Mouse (Mus musculus) ES-Bruce4 (cell line): ENCODE data around the gene Cyb5d1. TPM values are rescaled to one million over a fixed set of nuclear protein-coding genes. Genes with fewer than 3 reads are reported as not detected.

ENCODE experiments used
- H3K27ac ChIP-seq: 2 replicates; pipeline ENCODE4 v1.5.1; 2012; ENCODE audit warnings: low read length, inconsistent platforms; ENCODE audit not compliant: insufficient read depth
- H3K27me3 ChIP-seq: 2 replicates; pipeline ENCODE4 v1.6.1; 2012; ENCODE audit warnings: mild to moderate bottlenecking, low read length, inconsistent platforms; ENCODE audit not compliant: control insufficient read depth, poor library complexity, insufficient read depth, severe bottlenecking
- H3K36me3 ChIP-seq: 2 replicates; pipeline ENCODE4 v1.6.1; 2012; ENCODE audit warnings: inconsistent platforms, mild to moderate bottlenecking, low read length, moderate library complexity; ENCODE audit not compliant: control insufficient read depth, poor library complexity, insufficient read depth, severe bottlenecking
- H3K4me1 ChIP-seq: one replicate; pipeline ENCODE4 v1.8.1; 2011; ENCODE audit warnings: low read length; ENCODE audit not compliant: control insufficient read depth, insufficient read depth
- H3K4me3 ChIP-seq: 2 replicates; pipeline ENCODE4 v1.5.1; 2011; ENCODE audit warnings: low read depth, mild to moderate bottlenecking, low read length
- H3K9ac ChIP-seq: 2 replicates; pipeline ENCODE4 v1.6.1; 2012; ENCODE audit warnings: low read depth, mild to moderate bottlenecking, inconsistent platforms; ENCODE audit not compliant: poor library complexity, severe bottlenecking
- H3K9me3 ChIP-seq: replicated peaks from 2 replicates; pipeline ENCODE4 v1.6.1; 2012; ENCODE audit warnings: mild to moderate bottlenecking, low read length, inconsistent platforms; ENCODE audit not compliant: control insufficient read depth, poor library complexity, insufficient read depth, severe bottlenecking
- CTCF ChIP-seq: IDR thresholded peaks from one replicate; pipeline ENCODE4 v1.8.1; 2011; ENCODE audit warnings: low read depth, low read length
- EP300 ChIP-seq: IDR thresholded peaks from 2 replicates; pipeline ENCODE4 v1.6.1; 2011; ENCODE audit warnings: low read depth, low read length; ENCODE audit not compliant: insufficient read depth
- POLR2A ChIP-seq: IDR thresholded peaks from one replicate; pipeline ENCODE4 v1.8.1; 2011; ENCODE audit warnings: low read length; ENCODE audit not compliant: insufficient read depth
- polyA plus RNA-seq: library from polyadenylated mRNA; stranded (reverse); fragments of >200 nt; gene quantifications from 2 replicates; pipeline ENCODE4 v1.2.4, GENCODE M21; 2011; ENCODE audit warnings: low read depth; ENCODE audit not compliant: missing spikeins, insufficient read depth, insufficient read length

Cyb5d1 gene
- polyA plus RNA-seq, 1 experiment, result 21.1 TPM

DNA sequence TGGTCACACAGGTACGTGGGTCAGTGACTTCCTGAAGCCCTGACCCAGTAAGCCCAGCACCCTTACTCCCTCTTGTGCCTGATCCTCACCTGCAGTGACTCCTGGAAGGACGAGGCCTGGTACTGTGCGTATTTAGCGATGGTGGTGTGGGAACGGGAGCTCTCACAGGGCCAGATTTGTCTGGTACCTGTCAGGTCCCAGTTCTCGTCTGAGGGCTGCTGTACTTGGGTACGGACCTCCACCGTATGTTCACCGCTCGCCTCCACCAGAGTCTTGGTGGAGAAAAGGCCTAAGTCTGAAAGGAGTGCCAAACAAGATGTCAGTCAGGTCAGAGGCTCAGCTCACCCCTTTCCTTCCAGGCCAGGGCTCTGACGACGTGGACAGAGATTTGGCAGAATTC, 6.6 kb upstream of the Cyb5d1 start:
- no peak overlapping the region for H3K27ac ChIP-seq
- no peaks in the 10 kb centered on the region for H3K27me3 ChIP-seq
- TF ChIP-seq EP300 (no peak), CTCF (no peak), POLR2A (no peak)
- no peak overlapping the region for H3K4me3 ChIP-seq
- H3K4me1 ChIP-seq, result no peaks in the 10 kb centered on the region
- H3K9me3 ChIP-seq, result no peaks in the 10 kb centered on the region
- no peak overlapping the region for H3K9ac ChIP-seq
- no peaks in the 10 kb centered on the region for H3K36me3 ChIP-seq

DNA sequence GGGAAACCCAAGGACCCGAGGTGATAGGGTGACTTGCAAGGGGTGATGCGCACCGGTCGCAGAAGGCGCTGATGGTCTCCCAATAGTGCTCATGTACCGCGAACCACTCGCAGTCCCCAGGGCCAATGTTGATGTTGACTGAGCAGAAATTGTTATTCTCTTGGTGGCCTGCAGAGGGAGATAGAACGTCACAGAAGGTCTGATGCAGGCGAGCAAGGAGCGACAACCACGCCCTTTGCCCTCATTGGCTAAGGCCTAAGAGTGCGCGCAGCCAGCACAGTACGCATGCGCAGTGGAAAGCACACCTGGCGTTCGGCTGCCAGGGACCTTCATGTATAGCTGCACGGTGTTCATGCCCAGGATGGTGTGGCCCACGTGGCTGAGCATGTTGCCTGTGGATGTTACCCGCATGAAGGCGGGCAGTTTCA, 5.8 kb upstream of the Cyb5d1 start:
- peak overlapping the region; percentile 25 for H3K4me3 ChIP-seq
- H3K36me3 ChIP-seq, result no peaks in the 10 kb centered on the region
- H3K27ac ChIP-seq, result no peak overlapping the region
- H3K9ac ChIP-seq, result no peak overlapping the region
- TF ChIP-seq EP300 (peak; percentile 70; the same call in 1 of the 2 replicates), CTCF (peak; percentile 91), POLR2A (peak; percentile 89)
- no peaks in the 10 kb centered on the region for H3K9me3 ChIP-seq
- no peaks in the 10 kb centered on the region for H3K27me3 ChIP-seq
- no peaks in the 10 kb centered on the region for H3K4me1 ChIP-seq

GRCm38 (mm10) chr11:69400083-69400850, 4.8 kb upstream of the Cyb5d1 start:
- Histone ChIP-seq H3K9ac (no peak overlapping the region; the same call in 1 of the 2 replicates), H3K4me3 (peak overlapping the region; percentile 41), H3K27ac (no peak overlapping the region), H3K9me3 (no peaks in the 10 kb centered on the region), H3K27me3 (no peaks in the 10 kb centered on the region), H3K4me1 (no peaks in the 10 kb centered on the region), H3K36me3 (no peaks in the 10 kb centered on the region)
- no peak for TF ChIP-seq POLR2A
- no peak for TF ChIP-seq CTCF
- no peak for TF ChIP-seq EP300

DNA sequence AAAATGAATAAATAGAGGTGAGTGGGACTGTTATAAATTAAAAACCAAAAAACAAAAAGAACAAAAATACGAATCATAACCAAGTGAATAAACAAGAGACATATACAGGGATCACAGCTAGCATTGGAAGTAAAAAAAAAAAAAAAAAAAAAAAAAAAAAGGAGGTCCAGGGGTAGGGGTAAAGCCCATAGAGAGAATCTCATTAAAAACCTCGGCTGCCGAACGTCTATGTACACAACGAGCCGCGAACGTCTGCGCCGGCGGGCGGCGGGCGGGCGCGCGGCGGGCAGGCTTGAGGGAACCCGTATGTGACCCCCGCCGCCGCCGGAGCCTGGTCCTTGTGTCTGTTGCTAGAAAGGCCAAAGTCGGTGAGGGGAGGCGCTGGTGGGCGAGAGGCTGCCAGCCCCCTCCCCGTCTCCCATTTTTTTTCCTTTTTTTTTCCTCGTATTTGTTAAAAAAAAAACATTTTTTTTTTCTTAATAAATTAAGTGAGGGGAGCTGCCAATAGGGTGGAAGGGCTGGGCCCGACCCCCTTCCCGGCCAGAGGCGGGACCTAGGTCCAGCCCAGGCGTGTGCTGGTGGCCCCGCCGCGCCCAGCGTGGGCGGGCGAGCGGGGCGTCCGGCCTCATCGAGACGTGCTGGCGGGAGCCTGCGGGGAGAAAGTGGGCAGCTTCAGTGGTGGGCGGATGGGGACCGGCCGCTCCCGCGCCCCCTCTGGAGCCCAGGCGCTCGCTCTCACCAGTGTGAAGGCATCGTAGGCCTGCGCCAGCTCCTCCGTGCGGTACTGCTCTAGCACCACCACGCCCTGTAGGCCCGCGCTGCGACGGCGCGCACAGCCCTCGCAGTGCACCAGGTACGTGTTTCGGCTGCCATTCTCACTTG, 4.0 kb upstream of the Cyb5d1 start:
- H3K9ac ChIP-seq, result peak overlapping the region; percentile 65
- no peak for TF ChIP-seq POLR2A
- no peak for TF ChIP-seq CTCF
- no peak for TF ChIP-seq EP300
- H3K4me1 ChIP-seq, result no peaks in the 10 kb centered on the region
- H3K36me3 ChIP-seq, result no peaks in the 10 kb centered on the region
- peak overlapping the region; percentile 41 for H3K4me3 ChIP-seq
- H3K27me3 ChIP-seq, result no peaks in the 10 kb centered on the region
- no peak overlapping the region for H3K27ac ChIP-seq
- H3K9me3 ChIP-seq, result no peaks in the 10 kb centered on the region

DNA sequence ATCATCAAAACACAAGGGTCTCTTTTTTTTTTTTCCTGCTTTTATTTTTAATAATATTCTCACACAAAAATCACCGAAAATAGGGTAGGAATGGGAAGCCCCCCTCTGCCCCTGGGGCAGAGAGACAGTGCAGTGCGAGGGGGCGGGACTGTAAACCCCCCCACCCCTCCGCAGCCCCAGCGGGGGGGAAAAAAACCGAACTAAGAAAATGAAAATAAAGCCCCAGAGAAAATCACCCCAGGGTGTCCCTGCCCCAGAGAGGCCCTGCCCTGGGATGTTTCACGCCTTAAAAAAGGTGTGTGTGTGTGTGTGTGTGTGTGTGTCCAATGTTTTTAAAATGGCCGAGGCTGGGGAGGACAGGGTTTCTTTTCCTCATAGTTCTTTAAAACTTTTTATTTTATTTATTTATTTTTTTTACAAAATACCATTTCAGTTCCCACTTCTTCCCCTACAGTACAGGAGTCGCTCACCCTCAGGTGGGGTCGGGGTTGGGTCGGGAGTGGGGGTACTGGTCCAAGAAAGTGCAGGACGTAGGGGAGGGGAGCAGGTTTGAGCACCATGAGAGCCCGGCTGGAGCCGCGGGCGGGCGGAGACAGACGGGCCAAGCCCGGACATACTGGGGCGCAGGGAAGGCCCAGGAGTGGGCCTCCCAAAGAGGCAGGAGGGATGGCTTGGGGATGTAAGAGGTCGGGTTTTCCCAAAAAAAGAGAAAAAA, 3.2 kb upstream of the Cyb5d1 start:
- no peaks in the 10 kb centered on the region for H3K36me3 ChIP-seq
- no peaks in the 10 kb centered on the region for H3K9me3 ChIP-seq
- H3K4me1 ChIP-seq, result no peaks in the 10 kb centered on the region
- no peaks in the 10 kb centered on the region for H3K27me3 ChIP-seq
- H3K27ac ChIP-seq, result no peak overlapping the region
- H3K9ac ChIP-seq, result peak overlapping the region; percentile 65
- H3K4me3 ChIP-seq, result peak overlapping the region; percentile 70
- TF ChIP-seq POLR2A, result no peak
- no peak for TF ChIP-seq CTCF
- no peak for TF ChIP-seq EP300
